Mouse (Mus musculus) embryonic facial prominence, embryonic 12.5 days (tissue): ENCODE measurements around the gene Morc2b. TPM values are rescaled to one million over a fixed set of nuclear protein-coding genes. Genes with fewer than 3 reads are reported as not detected.
"Not testable (repeated sequence)": the region's sequence is repeated elsewhere in the genome, so short reads cannot be mapped to it uniquely, and the experiment has no call there.

Source experiments
- ATAC-seq: fragments of 200-750 bp; cut with Nextera tagmentation; 2 replicates; pipeline ENCODE4 v1.8.0; 2017; ENCODE audit not compliant: insufficient number of reproducible peaks, insufficient read depth, low FRiP score, low TSS enrichment
- H3K27ac ChIP-seq: fragments of 300-500 bp; sonication (generic); 2 replicates; pipeline ENCODE4 v1.5.1; 2016; ENCODE audit warnings: mild to moderate bottlenecking
- H3K27me3 ChIP-seq: fragments of 300-500 bp; sonication (generic); 2 replicates; pipeline ENCODE4 v1.6.1; 2016; ENCODE audit warnings: mild to moderate bottlenecking, moderate library complexity
- H3K36me3 ChIP-seq: fragments of 300-500 bp; sonication (generic); 2 replicates; pipeline ENCODE4 v1.6.1; 2016; ENCODE audit warnings: mild to moderate bottlenecking
- H3K4me1 ChIP-seq: fragments of 300-500 bp; sonication (generic); 2 replicates; pipeline ENCODE4 v1.6.1; 2016
- H3K4me2 ChIP-seq: fragments of 300-500 bp; sonication (generic); replicated peaks from 2 replicates; pipeline ENCODE4 v1.6.1; 2016; ENCODE audit warnings: mild to moderate bottlenecking, moderate library complexity
- H3K4me3 ChIP-seq: fragments of 300-500 bp; sonication (generic); 2 replicates; pipeline ENCODE4 v1.5.1; 2016; ENCODE audit warnings: mild to moderate bottlenecking
- H3K9ac ChIP-seq: fragments of 300-500 bp; sonication (generic); 2 replicates; pipeline ENCODE4 v1.6.1; 2016; ENCODE audit warnings: mild to moderate bottlenecking, moderate library complexity
- H3K9me3 ChIP-seq: fragments of 300-500 bp; sonication (generic); 2 replicates; pipeline ENCODE4 v1.6.1; 2016; ENCODE audit warnings: mild to moderate bottlenecking, moderate library complexity
- WGBS: fragments of 180-500 bp; shearing (Covaris S2); methylation state at CpG from one replicate; pipeline ENCODE4 v1.1.7; 2016; 5-methylcytosine and 5-hydroxymethylcytosine counted together
- polyA plus RNA-seq: library from polyadenylated mRNA; unstranded; fragments of >200 nt; fragmentation: Nextera tagmentation; extraction: Ambion mirVana; gene quantifications from 2 replicates; pipeline ENCODE4 v1.2.1, GENCODE M21; 2016

Gene Morc2b
- polyA plus RNA-seq = not detected in 2 replicates

DNA sequence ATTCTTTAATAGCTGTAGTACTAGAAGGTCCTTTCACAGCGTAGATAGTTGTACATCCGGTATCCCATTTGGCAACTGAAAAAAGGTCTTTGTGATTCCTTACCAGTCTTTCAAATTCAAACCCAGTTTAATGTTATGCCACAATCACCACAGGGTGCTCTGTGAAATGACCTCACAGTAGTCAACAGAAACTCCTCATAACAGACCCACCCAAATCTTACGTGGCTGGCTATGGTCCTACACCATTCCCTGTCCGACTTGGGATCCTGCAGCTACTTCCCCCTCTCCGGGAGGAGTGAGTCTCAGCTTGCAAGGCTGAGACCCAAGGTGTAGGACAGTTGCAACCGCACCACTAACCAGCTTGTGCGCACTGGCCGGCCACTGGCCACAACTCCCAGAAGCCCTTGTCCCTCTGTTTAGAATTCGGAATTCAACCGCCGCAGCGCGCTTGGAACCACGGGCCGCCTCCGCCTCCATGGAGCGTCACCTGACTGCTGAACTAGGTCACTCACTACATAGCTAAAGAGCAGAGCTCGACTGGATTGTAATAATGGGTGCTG is at the start of gene Morc2b:
TSS of gene Morc2b (minus strand) at position 423 of the 560 bp plus-strand sequence.
- no peak within 1 kb of the TSS for H3K9ac ChIP-seq
- H3K4me1 ChIP-seq = no peaks in the 10 kb centered on the region
- H3K27me3 ChIP-seq = no peaks in the 10 kb centered on the region
- no peaks in the 10 kb centered on the region for H3K9me3 ChIP-seq
- H3K4me2 ChIP-seq = no peak within 1 kb of the TSS
- H3K27ac ChIP-seq = no peak within 1 kb of the TSS
- H3K36me3 ChIP-seq = no peaks in the 10 kb centered on the region
- no peak for ATAC-seq
- H3K4me3 ChIP-seq = no peak within 1 kb of the TSS
- 75% methylated on average over 18 of the region's 18 CpGs for WGBS

- not testable (repeated sequence) for H3K27me3 ChIP-seq, H3K9ac ChIP-seq, H3K27ac ChIP-seq, H3K4me3 ChIP-seq, H3K4me1 ChIP-seq, H3K36me3 ChIP-seq, H3K9me3 ChIP-seq, H3K4me2 ChIP-seq, ATAC-seq
- WGBS = 73% methylated on average over 1 of the region's 1 CpGs
Observed at GRCm38 (mm10) chr17:33168147-33168546, 28.7 kb upstream of the Morc2b start, which contains the start of gene Olfr55. Gene Olfr55 (plus strand): TSS chr17:33168447.

- no peak overlapping the region for H3K4me2 ChIP-seq
- no peaks in the 10 kb centered on the region for H3K27me3 ChIP-seq
- no peaks in the 10 kb centered on the region for H3K36me3 ChIP-seq
- WGBS = 64% methylated on average over 2 of the region's 2 CpGs
- H3K4me3 ChIP-seq = no peak overlapping the region
- H3K27ac ChIP-seq = no peak overlapping the region
- H3K9ac ChIP-seq = no peak overlapping the region
- ATAC-seq = no peak
- H3K4me1 ChIP-seq = no peaks in the 10 kb centered on the region
- H3K9me3 ChIP-seq = no peaks in the 10 kb centered on the region
Observed at GRCm38 (mm10) chr17:33126257-33126656, 13.2 kb downstream of the Morc2b start.

- no peaks in the 10 kb centered on the region for H3K27me3 ChIP-seq
- no peak overlapping the region for H3K27ac ChIP-seq
- no peak overlapping the region for H3K4me3 ChIP-seq
- 0 out of 2 replicates have a peak, but pooled peaks cover 4% of the 10 kb centered on the region for H3K9me3 ChIP-seq
- no peak overlapping the region for H3K9ac ChIP-seq
- H3K4me1 ChIP-seq = no peaks in the 10 kb centered on the region
- ATAC-seq = no peak
- H3K4me2 ChIP-seq = no peak overlapping the region
- H3K36me3 ChIP-seq = no peaks in the 10 kb centered on the region
Observed at GRCm38 (mm10) chr17:33124546-33124945, 14.9 kb downstream of the Morc2b start.

DNA sequence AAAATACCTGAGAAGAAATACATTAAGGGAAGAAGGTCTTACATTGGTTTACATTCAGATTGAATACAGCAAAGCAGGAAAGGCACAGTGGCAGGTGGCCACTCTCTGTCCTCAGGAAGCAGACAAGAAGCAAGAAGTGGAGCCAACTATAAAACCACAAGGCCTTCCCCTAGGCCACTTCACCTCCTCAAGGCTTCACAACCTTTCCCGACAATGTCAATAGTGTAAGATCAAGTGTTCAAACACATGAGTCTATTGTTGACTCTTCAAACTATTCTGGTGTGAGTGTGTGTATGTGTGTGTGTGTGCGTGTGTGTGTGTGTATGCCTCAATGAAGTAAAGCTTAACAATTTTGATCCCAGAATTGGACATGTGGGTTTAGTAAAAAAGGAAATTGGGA is 42.1 kb downstream of the Morc2b start:
- H3K4me2 ChIP-seq = no peak overlapping the region
- H3K27me3 ChIP-seq = no peaks in the 10 kb centered on the region
- no peaks in the 10 kb centered on the region for H3K9me3 ChIP-seq
- H3K36me3 ChIP-seq = no peaks in the 10 kb centered on the region
- peaks cover 6% of the 10 kb centered on the region for H3K4me1 ChIP-seq
- no peak overlapping the region for H3K9ac ChIP-seq
- 87% methylated on average over 2 of the region's 2 CpGs for WGBS
- no peak for ATAC-seq
- H3K4me3 ChIP-seq = no peak overlapping the region
- H3K27ac ChIP-seq = no peak overlapping the region

- Histone ChIP-seq H3K9me3 (no peaks in the 10 kb centered on the region), H3K27ac (peak overlapping the region; percentile 82), H3K36me3 (no peaks in the 10 kb centered on the region), H3K4me3 (peak overlapping the region; percentile 69), H3K27me3 (no peaks in the 10 kb centered on the region), H3K4me1 (peaks cover 6% of the 10 kb centered on the region), H3K4me2 (peak overlapping the region; percentile 58), H3K9ac (peak overlapping the region; percentile 71)
- ATAC-seq = 0 out of 2 replicates have a peak, but pooled peaks have one; percentile 48
- 3% methylated on average over 31 of the region's 31 CpGs for WGBS
Observed at GRCm38 (mm10) chr17:33092391-33093193, 46.9 kb downstream of the Morc2b start.

- Histone ChIP-seq H3K27me3 (no peaks in the 10 kb centered on the region), H3K27ac (no peak overlapping the region), H3K9ac (no peak overlapping the region), H3K4me3 (no peak overlapping the region), H3K36me3 (no peaks in the 10 kb centered on the region), H3K4me1 (peaks cover 6% of the 10 kb centered on the region), H3K4me2 (no peak overlapping the region), H3K9me3 (no peaks in the 10 kb centered on the region)
- no peak for ATAC-seq
- WGBS = 87% methylated on average over 1 of the region's 1 CpGs
Observed at GRCm38 (mm10) chr17:33091630-33092029, 47.9 kb downstream of the Morc2b start.

- 4% methylated on average over 34 of the region's 34 CpGs for WGBS
- ATAC-seq = peak; percentile 90
- H3K4me3 ChIP-seq = peak within 1 kb of the TSS; percentile 60
- H3K4me2 ChIP-seq = peak within 1 kb of the TSS; percentile 61
- no peaks in the 10 kb centered on the region for H3K27me3 ChIP-seq
- H3K36me3 ChIP-seq = no peaks in the 10 kb centered on the region
- H3K9ac ChIP-seq = peak within 1 kb of the TSS; percentile 57
- peak within 1 kb of the TSS; percentile 85 for H3K27ac ChIP-seq
- peaks cover 6% of the 10 kb centered on the region for H3K4me1 ChIP-seq
- H3K9me3 ChIP-seq = no peaks in the 10 kb centered on the region
Observed at GRCm38 (mm10) chr17:33089220-33089949, 50.1 kb downstream of the Morc2b start, which contains the start of gene Zfp563. Gene Zfp563 (plus strand): TSS chr17:33089310.

GRCm38 (mm10) chr17:33067958-33068357 is 71.5 kb downstream of the Morc2b start, which contains the start of gene 4921501E09Rik:
Gene 4921501E09Rik (minus strand): TSS chr17:33068058.
- Histone ChIP-seq H3K4me2 (no peak within 1 kb of the TSS), H3K9ac (no peak within 1 kb of the TSS), H3K36me3 (no peaks in the 10 kb centered on the region), H3K27me3 (no peaks in the 10 kb centered on the region), H3K4me1 (no peaks in the 10 kb centered on the region), H3K4me3 (no peak within 1 kb of the TSS), H3K9me3 (no peaks in the 10 kb centered on the region), H3K27ac (no peak within 1 kb of the TSS)
- 47% methylated on average over 1 of the region's 1 CpGs for WGBS
- no peak for ATAC-seq
